Mouse (Mus musculus) limb, embryonic 11.5 days (tissue): Measurements from ENCODE around the gene Mpdu1. TPM values are rescaled to one million over a fixed set of nuclear protein-coding genes. Genes with fewer than 3 reads are reported as not detected.
"Not testable (repeated sequence)": the region's sequence is repeated elsewhere in the genome, so short reads cannot be mapped to it uniquely, and the experiment has no call there.

Experiments
- ATAC-seq: fragments of 200-750 bp; cut with Nextera tagmentation; 2 replicates; pipeline ENCODE4 v1.8.0; 2017; ENCODE audit warnings: low read depth; ENCODE audit not compliant: insufficient number of reproducible peaks, low FRiP score, low TSS enrichment
- DNase-seq: peaks from one replicate; pipeline ENCODE4 v3.0.0-alpha.2; 2015; ENCODE audit warnings: low spot score
- H3K27ac ChIP-seq: fragments of 300-500 bp; sonication (generic); replicated peaks from 2 replicates; pipeline ENCODE4 v1.5.1; 2014; ENCODE audit warnings: low read depth, mild to moderate bottlenecking, low read length
- H3K27me3 ChIP-seq: fragments of 300-500 bp; sonication (generic); 2 replicates; pipeline ENCODE4 v1.6.1; 2014; ENCODE audit warnings: mild to moderate bottlenecking, low read length, mixed read lengths; ENCODE audit not compliant: control insufficient read depth, insufficient read depth
- H3K36me3 ChIP-seq: fragments of 300-500 bp; sonication (generic); 2 replicates; pipeline ENCODE4 v1.6.1; 2014; ENCODE audit warnings: mild to moderate bottlenecking, low read length, moderate library complexity, mixed read lengths; ENCODE audit not compliant: control insufficient read depth, insufficient read depth
- H3K4me1 ChIP-seq: fragments of 300-500 bp; sonication (generic); 2 replicates; pipeline ENCODE4 v1.6.1; 2014; ENCODE audit warnings: low read length, mixed read lengths; ENCODE audit not compliant: control insufficient read depth, insufficient read depth
- H3K4me2 ChIP-seq: fragments of 300-500 bp; sonication (generic); 2 replicates; pipeline ENCODE4 v1.6.1; 2014; ENCODE audit warnings: low read depth, mild to moderate bottlenecking, moderate library complexity; ENCODE audit not compliant: severe bottlenecking
- H3K4me3 ChIP-seq: fragments of 300-500 bp; sonication (generic); 2 replicates; pipeline ENCODE4 v1.5.1; 2014; ENCODE audit warnings: low read depth, low read length
- H3K9ac ChIP-seq: fragments of 300-500 bp; sonication (generic); 2 replicates; pipeline ENCODE4 v1.6.1; 2014; ENCODE audit warnings: mild to moderate bottlenecking, low read length
- H3K9me3 ChIP-seq: fragments of 300-500 bp; sonication (generic); 2 replicates; pipeline ENCODE4 v1.6.1; 2016; ENCODE audit warnings: low read length; ENCODE audit not compliant: control insufficient read depth
- WGBS: fragments of 180-500 bp; shearing (Covaris S2); extraction: QIAGEN DNeasy Blood & Tissue Kit; methylation state at CpG from one replicate; pipeline ENCODE4 v1.1.7; 2014; 5-methylcytosine and 5-hydroxymethylcytosine counted together
- polyA plus RNA-seq: library from polyadenylated mRNA; unstranded; fragments of >200 nt; fragmentation: Nextera tagmentation; extraction: Ambion mirVana; gene quantifications from 2 replicates; pipeline ENCODE4 v1.2.1, GENCODE M21; 2014

The Mpdu1 gene
- polyA plus RNA-seq, 1 experiment from 2014 or later = 41.0 TPM

- 53% methylated on average over 10 of the region's 10 CpGs for WGBS
- Histone ChIP-seq H3K36me3 (no peaks in the 10 kb centered on the region), H3K9me3 (no peaks in the 10 kb centered on the region), H3K4me2 (no peak overlapping the region), H3K27ac (no peak overlapping the region), H3K4me3 (no peak overlapping the region), H3K27me3 (no peaks in the 10 kb centered on the region), H3K9ac (no peak overlapping the region; the same call in 1 of the 2 replicates), H3K4me1 (peaks cover 3% of the 10 kb centered on the region; the same call in 1 of the 2 replicates)
- DNase-seq (no peak), ATAC-seq (no peak)
Measured at GRCm38 (mm10) chr11:69616781-69617180, 45.7 kb downstream of the Mpdu1 start.

- H3K4me3 ChIP-seq, H3K4me2 ChIP-seq, H3K4me1 ChIP-seq, H3K9me3 ChIP-seq, H3K9ac ChIP-seq, H3K36me3 ChIP-seq, H3K27me3 ChIP-seq, H3K27ac ChIP-seq, DNase-seq, ATAC-seq: not testable (repeated sequence)
- whole genome bisulfite sequencing = 52% methylated on average over 11 of the region's 11 CpGs
Measured at GRCm38 (mm10) chr11:69614257-69614588, 48.2 kb downstream of the Mpdu1 start.

GRCm38 (mm10) chr11:69613553-69614256 lies 48.7 kb downstream of the Mpdu1 start:
- DNase-seq = peak; percentile 94
- Histone ChIP-seq H3K4me2 (no peak overlapping the region), H3K9ac (peak overlapping the region; percentile 35; the same call in 1 of the 2 replicates), H3K36me3 (no peaks in the 10 kb centered on the region), H3K4me1 (no peaks in the 10 kb centered on the region), H3K27me3 (no peaks in the 10 kb centered on the region), H3K27ac (no peak overlapping the region), H3K4me3 (no peak overlapping the region), H3K9me3 (no peaks in the 10 kb centered on the region)
- ATAC-seq = no peak
- WGBS = 12% methylated on average over 18 of the region's 19 CpGs

GRCm38 (mm10) chr11:69610899-69611298 lies 51.5 kb downstream of the Mpdu1 start:
- no peak for ATAC-seq
- Histone ChIP-seq H3K4me1 (no peaks in the 10 kb centered on the region), H3K4me3 (no peak overlapping the region), H3K36me3 (no peaks in the 10 kb centered on the region), H3K4me2 (no peak overlapping the region), H3K27ac (no peak overlapping the region), H3K9ac (no peak overlapping the region), H3K27me3 (no peaks in the 10 kb centered on the region), H3K9me3 (no peaks in the 10 kb centered on the region)
- 67% methylated on average over 4 of the region's 4 CpGs for WGBS
- no peak for DNase-seq

GRCm38 (mm10) chr11:69609416-69609815 lies 53.0 kb downstream of the Mpdu1 start:
- 60% methylated on average over 7 of the region's 7 CpGs for WGBS
- H3K36me3 ChIP-seq = no peaks in the 10 kb centered on the region
- ATAC-seq (no peak), DNase-seq (no peak)
- H3K4me1 ChIP-seq = peaks cover 7% of the 10 kb centered on the region
- H3K9me3 ChIP-seq = no peaks in the 10 kb centered on the region
- no peak overlapping the region for H3K4me2 ChIP-seq
- H3K4me3 ChIP-seq = no peak overlapping the region
- H3K27ac ChIP-seq = no peak overlapping the region
- peaks cover 8% of the 10 kb centered on the region; the same call in 1 of the 2 replicates for H3K27me3 ChIP-seq
- no peak overlapping the region for H3K9ac ChIP-seq

- H3K4me2 ChIP-seq = no peak overlapping the region
- ATAC-seq (no peak), DNase-seq (no peak)
- peaks cover 7% of the 10 kb centered on the region for H3K4me1 ChIP-seq
- H3K36me3 ChIP-seq = no peaks in the 10 kb centered on the region
- peaks cover 11% of the 10 kb centered on the region; the same call in 1 of the 2 replicates for H3K27me3 ChIP-seq
- no peak overlapping the region for H3K4me3 ChIP-seq
- H3K9me3 ChIP-seq = no peaks in the 10 kb centered on the region
- 94% methylated on average over 3 of the region's 3 CpGs for WGBS
- no peak overlapping the region for H3K9ac ChIP-seq
- no peak overlapping the region for H3K27ac ChIP-seq
Measured at GRCm38 (mm10) chr11:69608525-69608924, 53.9 kb downstream of the Mpdu1 start.

GRCm38 (mm10) chr11:69606832-69607231 lies 55.6 kb downstream of the Mpdu1 start:
- WGBS = 77% methylated on average over 2 of the region's 2 CpGs
- H3K4me2 ChIP-seq = no peak overlapping the region
- no peak overlapping the region for H3K9ac ChIP-seq
- peaks cover 7% of the 10 kb centered on the region for H3K4me1 ChIP-seq
- H3K27ac ChIP-seq = no peak overlapping the region
- H3K9me3 ChIP-seq = no peaks in the 10 kb centered on the region
- H3K36me3 ChIP-seq = no peaks in the 10 kb centered on the region
- ATAC-seq = no peak
- no peak overlapping the region for H3K4me3 ChIP-seq
- peaks cover 11% of the 10 kb centered on the region; the same call in 1 of the 2 replicates for H3K27me3 ChIP-seq
- no peak for DNase-seq
